Mouse (Mus musculus) spleen, adult 2 months (tissue): ENCODE data around the gene Adar. TPM values are rescaled to one million over a fixed set of nuclear protein-coding genes. Genes with fewer than 3 reads are reported as not detected.

Experiments used
- DNase-seq, 2 experiments: peaks; one replicate each; pipeline versions ENCODE4 v3.0.0 to v3.0.0-alpha.2; 2012 to 2021; ENCODE audit warnings: low spot score in 2 of 2, low read depth in 1 of 2
- H3K27ac ChIP-seq: fragments of 200-500 bp; 2 replicates; pipeline ENCODE4 v1.5.1; 2012; ENCODE audit warnings: low read length, inconsistent platforms; ENCODE audit not compliant: insufficient read depth
- H3K27me3 ChIP-seq: fragments of 200-500 bp; 2 replicates; pipeline ENCODE4 v1.6.1; 2012; ENCODE audit warnings: mild to moderate bottlenecking, moderate library complexity, low read length, inconsistent platforms; ENCODE audit not compliant: control insufficient read depth, insufficient read depth
- H3K36me3 ChIP-seq: fragments of 200-500 bp; 2 replicates; pipeline ENCODE4 v1.6.1; 2012; ENCODE audit warnings: mild to moderate bottlenecking, low read length, inconsistent platforms; ENCODE audit not compliant: control insufficient read depth, insufficient read depth
- H3K4me1 ChIP-seq: fragments of 200-500 bp; 2 replicates; pipeline ENCODE4 v1.6.1; 2011; ENCODE audit warnings: inconsistent platforms; ENCODE audit not compliant: control insufficient read depth, insufficient read depth, insufficient read length
- H3K4me3 ChIP-seq: fragments of 200-500 bp; 2 replicates; pipeline ENCODE4 v1.5.1; 2011; ENCODE audit warnings: mild to moderate bottlenecking, inconsistent platforms; ENCODE audit not compliant: insufficient read depth, insufficient read length; ENCODE audit errors: extremely low read depth
- CTCF ChIP-seq: fragments of 200-500 bp; IDR thresholded peaks from 2 replicates; pipeline ENCODE4 v1.5.1; 2011; ENCODE audit warnings: mild to moderate bottlenecking, inconsistent platforms; ENCODE audit not compliant: insufficient read depth, insufficient read length, insufficient replicate concordance; ENCODE audit errors: extremely low read depth
- POLR2A ChIP-seq: fragments of 200-500 bp; IDR thresholded peaks from 2 replicates; pipeline ENCODE4 v1.6.1; 2011; ENCODE audit warnings: low read depth, low read length, inconsistent platforms
- WGBS: fragments of 180-500 bp; shearing (Covaris S2); methylation state at CpG from one replicate; pipeline ENCODE4 v1.1.7; 2018; 5-methylcytosine and 5-hydroxymethylcytosine counted together
- polyA plus RNA-seq: library from polyadenylated mRNA; depleted of rRNA; stranded (reverse); fragments of >200 nt; gene quantifications from 2 replicates; pipeline ENCODE4 v1.2.3, GENCODE M21; 2012

Gene Adar
- polyA plus RNA-seq, 1 experiment, result 40.5 TPM

GRCm38 (mm10) chr3:89764119-89764724, 49.4 kb downstream of the Adar start, which contains the start of gene Chrnb2:
Gene Chrnb2 (minus strand): TSS chr3:89764632.
- no peaks in the 10 kb centered on the region for H3K36me3 ChIP-seq
- H3K27ac ChIP-seq, result no peak within 1 kb of the TSS
- no peaks in the 10 kb centered on the region for H3K27me3 ChIP-seq
- no peak within 1 kb of the TSS for H3K4me3 ChIP-seq
- TF ChIP-seq CTCF, result no peak
- peak in 1 of 2 experiments; percentile 60 for DNase-seq
- 2% methylated on average over 36 of the region's 36 CpGs for WGBS
- no peaks in the 10 kb centered on the region; the same call in 1 of the 2 replicates for H3K4me1 ChIP-seq

GRCm38 (mm10) chr3:89769584-89769983, 54.8 kb downstream of the Adar start:
- 80% methylated on average over 7 of the region's 7 CpGs for WGBS
- no peaks in the 10 kb centered on the region for H3K36me3 ChIP-seq
- no peak overlapping the region for H3K4me3 ChIP-seq
- 0 out of 2 replicates have a peak, but pooled peaks cover 1% of the 10 kb centered on the region for H3K4me1 ChIP-seq
- no peaks in the 10 kb centered on the region for H3K27me3 ChIP-seq
- no peak for DNase-seq
- TF ChIP-seq POLR2A, result no peak
- no peak for TF ChIP-seq CTCF
- no peak overlapping the region for H3K27ac ChIP-seq

GRCm38 (mm10) chr3:89770425-89771002, 55.7 kb downstream of the Adar start:
- H3K4me1 ChIP-seq, result peaks cover 10% of the 10 kb centered on the region; the same call in 1 of the 2 replicates
- no peaks in the 10 kb centered on the region for H3K36me3 ChIP-seq
- DNase-seq, result no peak
- H3K27me3 ChIP-seq, result no peaks in the 10 kb centered on the region
- no peak overlapping the region for H3K27ac ChIP-seq
- WGBS, result 85% methylated on average over 2 of the region's 2 CpGs
- TF ChIP-seq CTCF, result no peak
- TF ChIP-seq POLR2A, result no peak
- no peak overlapping the region for H3K4me3 ChIP-seq

GRCm38 (mm10) chr3:89772588-89772967, 57.8 kb downstream of the Adar start:
- TF ChIP-seq CTCF, result peak; percentile 92
- TF ChIP-seq POLR2A, result no peak
- Histone ChIP-seq H3K27ac (peak overlapping the region; percentile 84), H3K36me3 (peaks cover 15% of the 10 kb centered on the region), H3K27me3 (no peaks in the 10 kb centered on the region), H3K4me1 (peaks cover 10% of the 10 kb centered on the region; the same call in 1 of the 2 replicates), H3K4me3 (peak overlapping the region; percentile 74)
- peak; percentile 76 to 89 for DNase-seq
- under 1% methylated on average over 17 of the region's 17 CpGs for WGBS

- TF ChIP-seq CTCF (no peak), POLR2A (peak; percentile 58)
- WGBS, result 1% methylated on average over 86 of the region's 90 CpGs
- H3K27ac ChIP-seq, result peak within 1 kb of the TSS; percentile 84
- H3K4me1 ChIP-seq, result peaks cover 10% of the 10 kb centered on the region; the same call in 1 of the 2 replicates
- peaks cover 18% of the 10 kb centered on the region for H3K36me3 ChIP-seq
- DNase-seq, result peak; percentile 92 to 95
- H3K27me3 ChIP-seq, result no peaks in the 10 kb centered on the region
- peak within 1 kb of the TSS; percentile 74 for H3K4me3 ChIP-seq
These were observed 58.3 kb downstream of the Adar start, which contains the start of gene Ube2q1 for GRCm38 (mm10) chr3:89772968-89773709. Gene Ube2q1 (plus strand): TSS chr3:89773616.

GRCm38 (mm10) chr3:89773740-89774211, 59.0 kb downstream of the Adar start:
- peaks cover 10% of the 10 kb centered on the region; the same call in 1 of the 2 replicates for H3K4me1 ChIP-seq
- H3K27ac ChIP-seq, result peak overlapping the region; percentile 71
- peak overlapping the region; percentile 74 for H3K4me3 ChIP-seq
- H3K27me3 ChIP-seq, result no peaks in the 10 kb centered on the region
- peaks cover 23% of the 10 kb centered on the region for H3K36me3 ChIP-seq
- WGBS, result under 1% methylated on average over 27 of the region's 37 CpGs
- peak in 1 of 2 experiments; percentile 48 for DNase-seq
- TF ChIP-seq CTCF, result no peak
- TF ChIP-seq POLR2A, result no peak
